Comparison of ENCODE assay signal across 27 mouse cellular contexts in the genomic region with DNA sequence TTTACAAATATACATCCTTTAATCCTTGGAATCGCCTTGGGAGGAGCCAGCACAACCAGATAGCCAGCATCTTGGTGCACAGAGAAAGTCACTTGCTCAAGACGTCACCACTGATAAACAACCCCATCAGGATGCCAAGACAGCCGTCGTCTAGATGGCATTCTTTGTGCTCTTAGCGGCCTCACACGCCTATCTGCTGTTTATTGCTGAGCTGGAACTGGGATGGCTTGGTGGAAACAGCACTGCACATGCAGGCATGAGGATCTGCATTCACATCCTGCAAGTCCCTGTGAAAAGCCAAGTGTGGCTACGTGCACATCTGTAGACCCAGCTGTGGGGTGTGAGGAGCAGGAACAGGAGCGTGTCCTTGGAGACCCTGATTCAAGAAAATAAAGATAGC. TPM values are rescaled to one million over a fixed set of nuclear protein-coding genes. Genes with fewer than 3 reads are reported as not detected.
DNase-seq lines count a peak whose midpoint lies in the region; ATAC-seq lines count a peak whose summit lies in the region.
"Had no signal": no experiment of that assay in that cellular context is flagged by ENCODE, and none has a peak within 500 bp of the region (broad histone marks: within the 10 kb centered on the region; RNA-seq: fewer than 3 reads in every experiment).

No protein-coding gene starts in this region.

- no peak for ATAC-seq in cerebellum, adult (ENCODE audit: insufficient number of reproducible peaks, low FRiP score, low TSS enrichment)
- ATAC-seq in liver, embryonic 12.5 days, result peak; percentile 20; the same call in 1 of the 2 replicates
- peak; percentile 61 for ATAC-seq in megakaryocyte-erythroid progenitor cell, adult 5-6 weeks (replicated peaks; ENCODE audit: low FRiP score, low TSS enrichment, poor library complexity, severe bottlenecking)
- no peak for ATAC-seq in midbrain, embryonic 11.5 days (ENCODE audit: low FRiP score)
- ATAC-seq: CD4-positive, CD25-positive, alpha-beta regulatory T cell, adult 4 months; forebrain, postnatal 0 days; hindbrain, postnatal 0 days; intestine, postnatal 0 days had no signal

- H3K27me3 ChIP-seq in liver, embryonic 12.5 days (replicated peaks), result no peaks in the 10 kb centered on the region
- H3K27me3 ChIP-seq in midbrain, embryonic 11.5 days (ENCODE audit: control insufficient read depth, insufficient read depth, low read length), result no peaks in the 10 kb centered on the region
- H3K27me3 ChIP-seq: embryonic facial prominence, embryonic 15.5 days; forebrain, embryonic 12.5 days; heart, embryonic 15.5 days; hindbrain, embryonic 12.5 days; lung, embryonic 15.5 days; midbrain, embryonic 12.5 days had no signal

- H3K4me3 ChIP-seq in liver, embryonic 12.5 days, result no peak overlapping the region
- no peak overlapping the region for H3K4me3 ChIP-seq in midbrain, embryonic 11.5 days (ENCODE audit: low read depth, low read length)
- H3K4me3 ChIP-seq: embryonic facial prominence, embryonic 10.5 days; embryonic facial prominence, embryonic 15.5 days; forebrain, embryonic 12.5 days; heart, embryonic 10.5 days; heart, embryonic 15.5 days; hindbrain, embryonic 12.5 days; lung, embryonic 15.5 days; midbrain, embryonic 12.5 days had no signal

- H3K9ac ChIP-seq in liver, embryonic 12.5 days, result no peak overlapping the region
- no peak overlapping the region for H3K9ac ChIP-seq in midbrain, embryonic 11.5 days (ENCODE audit: low read length)
- H3K9ac ChIP-seq: embryonic facial prominence, embryonic 15.5 days; forebrain, embryonic 12.5 days; forebrain, postnatal 0 days; heart, embryonic 15.5 days; hindbrain, embryonic 12.5 days; lung, embryonic 15.5 days; midbrain, embryonic 12.5 days had no signal

- H3K27ac ChIP-seq in liver, embryonic 12.5 days, result no peak overlapping the region
- no peak overlapping the region for H3K27ac ChIP-seq in midbrain, embryonic 11.5 days (ENCODE audit: low read depth, low read length)
- H3K27ac ChIP-seq: embryonic facial prominence, embryonic 10.5 days; embryonic facial prominence, embryonic 15.5 days; forebrain, embryonic 12.5 days; heart, embryonic 10.5 days; heart, embryonic 15.5 days; hindbrain, embryonic 12.5 days; hindbrain, postnatal 0 days; lung, embryonic 15.5 days; midbrain, embryonic 12.5 days had no signal

- no peak overlapping the region for H3K4me2 ChIP-seq in liver, embryonic 12.5 days
- H3K4me2 ChIP-seq in midbrain, embryonic 11.5 days, result no peak overlapping the region
- H3K4me2 ChIP-seq: embryonic facial prominence, embryonic 15.5 days; forebrain, embryonic 12.5 days; heart, embryonic 15.5 days; hindbrain, embryonic 12.5 days; lung, embryonic 15.5 days; midbrain, embryonic 12.5 days had no signal

- DNase-seq in cerebellum, postnatal 10 days, result peak; percentile 29 to 39
- no peak for DNase-seq in liver
- DNase-seq in testis, postnatal 10 days (ENCODE audit: low spot score), result peak; percentile 14
- no peak for DNase-seq in testis, postnatal 14 days (ENCODE audit: low spot score)
- DNase-seq in midbrain, embryonic 11.5 days (ENCODE audit: low spot score, missing footprints), result no peak
- DNase-seq: cerebellum, adult 11 months; forebrain, postnatal 0 days; gastrocnemius, postnatal 14 days; heart, postnatal 36 days; kidney, postnatal 10 days; layer of hippocampus, postnatal 36 days; left cerebral cortex, postnatal 4 days; lung, postnatal 36 days had no signal

- peaks cover 14% of the 10 kb centered on the region for H3K36me3 ChIP-seq in liver, embryonic 12.5 days
- no peaks in the 10 kb centered on the region for H3K36me3 ChIP-seq in midbrain, embryonic 11.5 days (ENCODE audit: control insufficient read depth, insufficient read depth, low read length)
- H3K36me3 ChIP-seq: embryonic facial prominence, embryonic 10.5 days; embryonic facial prominence, embryonic 15.5 days; forebrain, embryonic 12.5 days; heart, embryonic 10.5 days; heart, embryonic 15.5 days; hindbrain, embryonic 12.5 days; lung, embryonic 15.5 days; midbrain, embryonic 12.5 days had no signal

- H3K9me3 ChIP-seq in liver, embryonic 12.5 days (replicated peaks), result no peaks in the 10 kb centered on the region
- no peaks in the 10 kb centered on the region for H3K9me3 ChIP-seq in midbrain, embryonic 11.5 days (ENCODE audit: control insufficient read depth, low read length)
- H3K9me3 ChIP-seq: embryonic facial prominence, embryonic 10.5 days; embryonic facial prominence, embryonic 15.5 days; forebrain, embryonic 12.5 days; heart, embryonic 10.5 days; heart, embryonic 15.5 days; hindbrain, embryonic 12.5 days; lung, embryonic 15.5 days; midbrain, embryonic 12.5 days had no signal

- 52% methylated on average over 8 of the region's 8 CpGs for WGBS in liver, embryonic 12.5 days (ENCODE audit: insufficient replicate concordance)
- WGBS in midbrain, embryonic 11.5 days, result 76% methylated on average over 8 of the region's 8 CpGs

- peaks cover 53% of the 10 kb centered on the region for H3K4me1 ChIP-seq in liver, embryonic 12.5 days
- H3K4me1 ChIP-seq in midbrain, embryonic 11.5 days (ENCODE audit: control insufficient read depth, insufficient read depth, low read length), result no peaks in the 10 kb centered on the region
- H3K4me1 ChIP-seq: embryonic facial prominence, embryonic 10.5 days; embryonic facial prominence, embryonic 15.5 days; forebrain, embryonic 12.5 days; heart, embryonic 10.5 days; hindbrain, embryonic 12.5 days; lung, embryonic 15.5 days; midbrain, embryonic 12.5 days had no signal

RNA-seq across cellular contexts. Expression of a gene that starts 39.1 kb away (rescaled TPM):
- polyA plus RNA-seq in liver, embryonic 12.5 days (2016; fragmentation: Nextera tagmentation; extraction: Ambion mirVana), result 93.9 and 99.9 TPM in 2 replicates
- total RNA-seq in megakaryocyte-erythroid progenitor cell, adult 5-6 weeks (2014; fragmentation: Nextera tagmentation), result 44.2 and 51.6 TPM in 2 replicates
- total RNA-seq in megakaryocyte-erythroid progenitor cell, adult 5-6 weeks (2017), result 27.1 and 35.5 TPM in 2 replicates
- 3.5 and 4.6 TPM in 2 replicates for polyA plus RNA-seq in midbrain, embryonic 11.5 days (2014; fragmentation: Nextera tagmentation; extraction: Ambion mirVana)

Comparison
In these comparisons a context has a peak if more than half of its experiments do, and no peak if none do; other contexts are left out.
1. DNase-seq: peak in cerebellum, postnatal 10 days (2 of 2) and testis, postnatal 10 days (single experiment); none in liver (single experiment), testis, postnatal 14 days (single experiment) and midbrain, embryonic 11.5 days (single experiment).
2. ATAC-seq: peak in liver, embryonic 12.5 days (single experiment) and megakaryocyte-erythroid progenitor cell, adult 5-6 weeks (single experiment); none in cerebellum, adult (single experiment) and midbrain, embryonic 11.5 days (single experiment).
3. RNA of a gene that starts 39.1 kb away (polyA plus RNA-seq): 93.9 to 99.9 TPM in liver, embryonic 12.5 days; 3.5 to 4.6 TPM in midbrain, embryonic 11.5 days; every median in the first group is over 10 times any median in the second.